Mouse (Mus musculus) monocyte, adult 59 days (primary cell): ENCODE results near the gene Cyp26a1. TPM values are rescaled to one million over a fixed set of nuclear protein-coding genes. Genes with fewer than 3 reads are reported as not detected.

Source experiments
- total RNA-seq, 2 experiments: library from RNA; stranded (reverse); gene quantifications; one replicate each; pipeline ENCODE4 v1.2.4; 2023

The Cyp26a1 gene
- total RNA-seq = under 1 TPM in 1 of 2 experiments, not detected in 1; 0.30 TPM

DNA sequence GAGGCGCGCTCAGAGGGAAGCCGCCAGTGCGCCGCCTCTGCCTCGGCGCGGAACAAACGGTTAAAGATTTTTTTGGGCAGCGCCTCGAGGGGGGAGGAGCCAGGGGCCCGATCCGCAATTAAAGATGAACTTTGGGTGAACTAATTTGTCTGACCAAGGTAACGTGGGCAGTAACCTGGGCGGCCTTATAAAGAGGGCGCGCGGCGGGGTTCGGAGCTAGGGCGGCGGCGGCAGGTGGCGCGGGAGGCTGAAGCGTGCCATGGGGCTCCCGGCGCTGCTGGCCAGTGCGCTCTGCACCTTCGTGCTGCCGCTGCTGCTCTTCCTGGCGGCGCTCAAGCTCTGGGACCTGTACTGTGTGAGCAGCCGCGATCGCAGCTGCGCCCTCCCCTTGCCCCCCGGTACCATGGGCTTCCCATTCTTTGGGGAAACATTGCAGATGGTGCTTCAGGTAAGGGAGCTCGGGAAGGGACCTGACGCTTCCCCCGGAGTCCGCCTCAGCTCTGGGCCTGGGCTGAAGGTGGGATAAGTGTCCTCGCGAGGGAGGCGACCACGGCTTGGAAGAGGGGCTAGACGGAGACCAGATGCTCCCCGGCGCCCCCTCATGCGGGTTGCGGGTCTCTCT lies at the start of gene Cyp26a1:
Cyp26a1 (plus strand) TSS at position 148 of the 622 bp plus-strand sequence.

DNA sequence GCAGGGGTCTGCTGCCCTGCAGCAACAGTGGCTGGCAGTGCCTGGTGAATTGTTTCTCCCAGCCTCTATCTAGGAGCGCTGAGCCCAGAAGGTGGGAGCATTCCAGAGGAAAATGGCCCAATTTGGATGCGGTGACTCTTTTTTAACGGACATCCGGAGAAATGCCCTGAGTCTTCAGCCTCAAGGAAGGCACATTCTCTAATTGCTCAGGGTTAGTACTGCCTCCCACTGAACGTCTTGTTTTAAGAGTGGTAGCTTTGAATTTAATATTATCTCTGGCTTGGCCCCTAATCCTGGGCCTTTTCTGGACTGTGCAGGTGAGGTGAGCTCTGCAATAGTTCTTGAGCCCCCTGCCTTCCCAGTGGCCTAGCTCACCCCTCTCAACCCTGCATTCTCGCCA lies 12.3 kb upstream of the Cyp26a1 start, which contains the start of gene Cyp26c1:
Cyp26c1 (plus strand) TSS at position 301 of the 400 bp plus-strand sequence.

Other genes starting within 250 kb of the Cyp26a1 start
- 10 to 100 TPM; 49.5 to 51.6 TPM for gene Exoc6, start 147.4 kb upstream of the Cyp26a1 start, total RNA-seq
- not detected for gene Cyp26c1, start 12.2 kb upstream of the Cyp26a1 start, total RNA-seq